Mouse (Mus musculus): ENCODE measurements around the gene Gne. TPM values are rescaled to one million over a fixed set of nuclear protein-coding genes. Genes with fewer than 3 reads are reported as not detected.

Gene Gne
- polyA plus RNA-seq, 1 experiment from 2014 or later, result 15.1 TPM

GRCm38 (mm10) chr4:44078358-44078933 lies 5.5 kb downstream of the Gne start:
- H3K27ac ChIP-seq (ENCODE audit: low read depth, low read length), result no peak overlapping the region
- no peaks in the 10 kb centered on the region for H3K9me3 ChIP-seq (ENCODE audit: control insufficient read depth, low read length)
- H3K9ac ChIP-seq (ENCODE audit: low read length), result no peak overlapping the region
- H3K4me1 ChIP-seq (ENCODE audit: control insufficient read depth, insufficient read depth, low read length), result no peaks in the 10 kb centered on the region
- WGBS, result 87% methylated on average over 7 of the region's 7 CpGs
- no peak overlapping the region for H3K4me3 ChIP-seq (ENCODE audit: low read depth, low read length)
- no peak overlapping the region for H3K4me2 ChIP-seq
- no peaks in the 10 kb centered on the region for H3K36me3 ChIP-seq (ENCODE audit: control insufficient read depth, insufficient read depth, low read length)
- DNase-seq (ENCODE audit: low spot score, missing footprints), result peak; percentile 70
- no peak for ATAC-seq (ENCODE audit: low FRiP score)
- H3K27me3 ChIP-seq (ENCODE audit: control insufficient read depth, insufficient read depth, low read length), result no peaks in the 10 kb centered on the region

GRCm38 (mm10) chr4:44074422-44074821 lies 9.6 kb downstream of the Gne start:
- Histone ChIP-seq H3K4me2 (no peak overlapping the region), H3K9ac (ENCODE audit: low read length) (no peak overlapping the region), H3K27ac (ENCODE audit: low read depth, low read length) (no peak overlapping the region), H3K36me3 (ENCODE audit: control insufficient read depth, insufficient read depth, low read length) (no peaks in the 10 kb centered on the region), H3K4me1 (ENCODE audit: control insufficient read depth, insufficient read depth, low read length) (peaks cover 6% of the 10 kb centered on the region; the same call in 1 of the 2 replicates), H3K9me3 (ENCODE audit: control insufficient read depth, low read length) (no peaks in the 10 kb centered on the region), H3K27me3 (ENCODE audit: control insufficient read depth, insufficient read depth, low read length) (0 out of 2 replicates have a peak, but pooled peaks cover 4% of the 10 kb centered on the region), H3K4me3 (ENCODE audit: low read depth, low read length) (no peak overlapping the region)
- 79% methylated on average over 4 of the region's 4 CpGs for WGBS
- ATAC-seq (ENCODE audit: low FRiP score) (no peak), DNase-seq (ENCODE audit: low spot score, missing footprints) (peak; percentile 53)

- ATAC-seq (ENCODE audit: low FRiP score), result no peak
- Histone ChIP-seq H3K4me1 (ENCODE audit: control insufficient read depth, insufficient read depth, low read length) (peaks cover 6% of the 10 kb centered on the region; the same call in 1 of the 2 replicates), H3K36me3 (ENCODE audit: control insufficient read depth, insufficient read depth, low read length) (no peaks in the 10 kb centered on the region), H3K4me3 (ENCODE audit: low read depth, low read length) (no peak overlapping the region), H3K27me3 (ENCODE audit: control insufficient read depth, insufficient read depth, low read length) (0 out of 2 replicates have a peak, but pooled peaks cover 4% of the 10 kb centered on the region), H3K9ac (ENCODE audit: low read length) (no peak overlapping the region), H3K27ac (ENCODE audit: low read depth, low read length) (no peak overlapping the region), H3K4me2 (no peak overlapping the region), H3K9me3 (ENCODE audit: control insufficient read depth, low read length) (no peaks in the 10 kb centered on the region)
- no peak for DNase-seq (ENCODE audit: low spot score, missing footprints)
- WGBS, result 78% methylated on average over 3 of the region's 3 CpGs
Measured at GRCm38 (mm10) chr4:44073799-44074198, 10.2 kb downstream of the Gne start.

GRCm38 (mm10) chr4:44072873-44073441 lies 11.0 kb downstream of the Gne start:
- WGBS, result 12% methylated on average over 9 of the region's 9 CpGs
- peak overlapping the region; percentile 94 for H3K4me2 ChIP-seq
- no peaks in the 10 kb centered on the region for H3K36me3 ChIP-seq (ENCODE audit: control insufficient read depth, insufficient read depth, low read length)
- peak overlapping the region; percentile 89 for H3K4me3 ChIP-seq (ENCODE audit: low read depth, low read length)
- ATAC-seq (ENCODE audit: low FRiP score) (peak; percentile 61), DNase-seq (ENCODE audit: low spot score, missing footprints) (no peak)
- no peak overlapping the region for H3K27ac ChIP-seq (ENCODE audit: low read depth, low read length)
- peaks cover 6% of the 10 kb centered on the region; the same call in 1 of the 2 replicates for H3K4me1 ChIP-seq (ENCODE audit: control insufficient read depth, insufficient read depth, low read length)
- H3K9ac ChIP-seq (ENCODE audit: low read length), result peak overlapping the region; percentile 85
- H3K27me3 ChIP-seq (ENCODE audit: control insufficient read depth, insufficient read depth, low read length), result 0 out of 2 replicates have a peak, but pooled peaks cover 4% of the 10 kb centered on the region
- H3K9me3 ChIP-seq (ENCODE audit: control insufficient read depth, low read length), result no peaks in the 10 kb centered on the region

GRCm38 (mm10) chr4:44072146-44072872 lies 11.7 kb downstream of the Gne start:
- Histone ChIP-seq H3K4me1 (ENCODE audit: control insufficient read depth, insufficient read depth, low read length) (peaks cover 6% of the 10 kb centered on the region; the same call in 1 of the 2 replicates), H3K9ac (ENCODE audit: low read length) (peak overlapping the region; percentile 85), H3K9me3 (ENCODE audit: control insufficient read depth, low read length) (no peaks in the 10 kb centered on the region), H3K36me3 (ENCODE audit: control insufficient read depth, insufficient read depth, low read length) (no peaks in the 10 kb centered on the region), H3K4me2 (peak overlapping the region; percentile 94), H3K4me3 (ENCODE audit: low read depth, low read length) (peak overlapping the region; percentile 89), H3K27me3 (ENCODE audit: control insufficient read depth, insufficient read depth, low read length) (0 out of 2 replicates have a peak, but pooled peaks cover 4% of the 10 kb centered on the region), H3K27ac (ENCODE audit: low read depth, low read length) (no peak overlapping the region; the same call in 1 of the 2 replicates)
- ATAC-seq (ENCODE audit: low FRiP score), result peak; percentile 98
- WGBS, result under 1% methylated on average over 68 of the region's 70 CpGs
- DNase-seq (ENCODE audit: low spot score, missing footprints), result peak; percentile 99

- peak overlapping the region; percentile 85 for H3K9ac ChIP-seq (ENCODE audit: low read length)
- no peak overlapping the region for H3K27ac ChIP-seq (ENCODE audit: low read depth, low read length)
- 0 out of 2 replicates have a peak, but pooled peaks cover 4% of the 10 kb centered on the region for H3K27me3 ChIP-seq (ENCODE audit: control insufficient read depth, insufficient read depth, low read length)
- peak overlapping the region; percentile 94 for H3K4me2 ChIP-seq
- H3K4me1 ChIP-seq (ENCODE audit: control insufficient read depth, insufficient read depth, low read length), result peaks cover 6% of the 10 kb centered on the region; the same call in 1 of the 2 replicates
- WGBS, result 22% methylated on average over 11 of the region's 11 CpGs
- peak overlapping the region; percentile 89 for H3K4me3 ChIP-seq (ENCODE audit: low read depth, low read length)
- H3K9me3 ChIP-seq (ENCODE audit: control insufficient read depth, low read length), result no peaks in the 10 kb centered on the region
- H3K36me3 ChIP-seq (ENCODE audit: control insufficient read depth, insufficient read depth, low read length), result no peaks in the 10 kb centered on the region
- ATAC-seq (ENCODE audit: low FRiP score) (peak; percentile 7; the same call in 1 of the 2 replicates), DNase-seq (ENCODE audit: low spot score, missing footprints) (no peak)
Measured at GRCm38 (mm10) chr4:44071741-44072145, 12.2 kb downstream of the Gne start.

- no peak overlapping the region for H3K4me2 ChIP-seq
- no peak overlapping the region for H3K9ac ChIP-seq (ENCODE audit: low read length)
- H3K4me1 ChIP-seq (ENCODE audit: control insufficient read depth, insufficient read depth, low read length), result peaks cover 6% of the 10 kb centered on the region; the same call in 1 of the 2 replicates
- 0 out of 2 replicates have a peak, but pooled peaks cover 4% of the 10 kb centered on the region for H3K27me3 ChIP-seq (ENCODE audit: control insufficient read depth, insufficient read depth, low read length)
- H3K27ac ChIP-seq (ENCODE audit: low read depth, low read length), result no peak overlapping the region
- DNase-seq (ENCODE audit: low spot score, missing footprints) (no peak), ATAC-seq (ENCODE audit: low FRiP score) (no peak)
- H3K9me3 ChIP-seq (ENCODE audit: control insufficient read depth, low read length), result no peaks in the 10 kb centered on the region
- no peaks in the 10 kb centered on the region for H3K36me3 ChIP-seq (ENCODE audit: control insufficient read depth, insufficient read depth, low read length)
- no peak overlapping the region for H3K4me3 ChIP-seq (ENCODE audit: low read depth, low read length)
- WGBS, result 78% methylated on average over 4 of the region's 4 CpGs
Measured at GRCm38 (mm10) chr4:44070641-44071040, 13.3 kb downstream of the Gne start.

GRCm38 (mm10) chr4:44069411-44069810 lies 14.6 kb downstream of the Gne start:
- H3K36me3 ChIP-seq (ENCODE audit: control insufficient read depth, insufficient read depth, low read length), result no peaks in the 10 kb centered on the region
- 94% methylated on average over 4 of the region's 4 CpGs for WGBS
- ATAC-seq (ENCODE audit: low FRiP score), result no peak
- no peak overlapping the region for H3K27ac ChIP-seq (ENCODE audit: low read depth, low read length)
- no peak for DNase-seq (ENCODE audit: low spot score, missing footprints)
- H3K4me2 ChIP-seq, result no peak overlapping the region
- no peak overlapping the region for H3K4me3 ChIP-seq (ENCODE audit: low read depth, low read length)
- H3K9ac ChIP-seq (ENCODE audit: low read length), result no peak overlapping the region
- no peaks in the 10 kb centered on the region for H3K9me3 ChIP-seq (ENCODE audit: control insufficient read depth, low read length)
- H3K27me3 ChIP-seq (ENCODE audit: control insufficient read depth, insufficient read depth, low read length), result 0 out of 2 replicates have a peak, but pooled peaks cover 4% of the 10 kb centered on the region
- peaks cover 6% of the 10 kb centered on the region; the same call in 1 of the 2 replicates for H3K4me1 ChIP-seq (ENCODE audit: control insufficient read depth, insufficient read depth, low read length)
